Mouse (Mus musculus) Muller cell, postnatal 12 days (primary cell): ENCODE data around the gene Sgsh.
A peak's percentile ranks its signal among the peaks of the same experiment; 100 is the strongest.
"Not testable (repeated sequence)": the region's sequence is repeated elsewhere in the genome, so short reads cannot be mapped to it uniquely, and the experiment has no call there.

Experiments
- DNase-seq: peaks from one replicate; pipeline ENCODE4 v3.0.0-alpha.2; 2015; ENCODE audit errors: inconsistent ontology term

The Sgsh gene

DNA sequence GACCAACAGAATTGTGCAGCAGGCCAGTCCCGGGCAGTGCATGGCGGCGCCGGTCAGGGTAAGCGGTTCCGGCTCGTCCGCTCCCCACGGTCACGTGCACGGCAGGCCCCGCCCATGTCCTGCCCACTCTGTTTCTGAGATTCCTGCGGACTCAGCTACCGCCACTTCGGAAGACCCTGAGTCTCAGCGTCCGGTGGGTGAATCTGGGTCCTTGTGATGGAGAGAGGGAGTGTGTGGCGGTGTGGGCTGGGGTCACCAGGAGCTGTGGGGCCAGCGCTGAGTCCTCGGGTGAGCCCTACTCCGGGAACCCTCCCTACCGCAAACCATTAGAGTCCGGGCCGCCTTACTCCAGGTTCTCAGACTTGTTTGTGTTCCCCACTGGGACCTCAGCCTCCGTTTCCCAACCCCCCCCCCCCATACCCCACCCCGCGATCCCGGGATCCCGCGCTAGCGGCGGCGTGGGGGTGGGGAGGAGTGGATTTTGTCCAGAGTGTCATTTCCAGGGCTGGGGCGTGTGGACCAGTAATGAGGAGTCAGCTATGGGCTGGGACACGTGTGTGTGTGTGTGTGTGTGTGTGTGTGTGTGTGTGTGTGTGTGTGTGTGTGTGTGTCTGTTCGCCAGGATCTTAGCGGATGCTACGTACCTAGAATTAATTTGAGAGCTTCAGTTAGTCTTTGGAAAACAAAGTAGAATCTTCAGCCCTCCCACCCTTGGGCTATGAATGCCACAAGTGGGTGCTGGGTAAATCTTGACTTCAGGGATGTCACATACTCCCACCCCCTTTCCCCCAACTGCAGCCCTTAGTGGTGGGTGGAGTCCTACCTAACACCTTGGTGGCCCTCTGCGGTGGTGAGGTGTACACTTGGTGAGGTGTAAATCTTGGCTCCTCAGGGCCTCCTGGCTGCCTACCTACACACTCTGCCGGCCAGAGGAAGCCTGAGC is at the start of gene Sgsh, which contains the start of gene Slc26a11:
TSS of gene Sgsh (minus strand) at position 94 of the 943 bp plus-strand sequence.
TSS of gene Slc26a11 (plus strand) at position 115 of the 943 bp plus-strand sequence.
- DNase-seq, result peak; percentile 89

DNA sequence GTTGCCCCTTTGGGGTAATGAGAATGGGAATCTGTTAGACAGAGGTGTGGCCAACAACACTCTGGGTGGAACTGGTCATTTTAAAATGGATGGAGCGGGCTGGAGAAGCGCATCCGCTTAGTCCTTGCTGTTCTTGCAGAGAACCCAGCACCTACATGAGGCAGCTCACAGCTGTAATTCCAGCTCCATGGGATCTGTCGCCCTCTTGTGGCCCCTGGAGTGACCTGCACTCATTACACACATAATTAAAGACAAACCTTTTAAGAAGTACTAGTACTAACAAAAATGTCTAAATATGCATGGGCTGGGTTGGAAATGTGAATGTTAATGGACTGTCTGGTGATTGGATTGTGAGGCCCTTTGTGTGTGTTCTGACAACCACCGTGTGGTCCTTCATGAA is 49.3 kb upstream of the Sgsh start:
- DNase-seq, result peak; percentile 31

DNA sequence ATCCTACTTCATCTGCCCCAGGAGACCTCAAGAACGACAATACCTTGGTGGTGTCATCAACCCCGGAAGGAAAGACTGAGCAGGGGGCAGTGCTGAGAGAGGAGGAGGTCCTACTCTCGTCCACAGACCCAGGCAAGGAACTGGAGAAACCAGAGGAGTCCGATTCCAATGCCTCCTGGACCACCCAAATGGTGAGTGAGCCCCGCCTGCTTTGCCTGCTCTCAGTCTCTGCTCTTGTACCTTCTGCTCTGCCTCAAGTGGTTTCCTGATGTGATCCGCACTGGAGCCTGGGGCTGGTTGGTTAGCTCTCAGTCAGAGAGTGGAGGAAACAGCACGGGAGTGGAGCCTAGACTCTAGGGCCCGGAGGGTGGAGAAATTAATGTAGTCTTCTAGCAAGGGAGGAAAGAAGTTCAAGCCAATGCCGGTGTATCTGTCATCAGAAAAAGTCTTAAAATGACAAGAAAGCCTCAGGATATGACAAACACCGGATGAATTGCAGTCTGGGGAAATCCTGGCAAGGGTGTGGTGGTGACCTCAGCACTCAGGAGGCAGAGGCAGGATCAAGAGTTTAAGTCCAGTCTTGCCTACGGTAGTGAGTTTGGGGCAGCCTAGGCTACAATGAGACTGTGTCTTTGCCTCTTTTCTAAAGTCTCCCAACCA is 47.3 kb upstream of the Sgsh start:
- DNase-seq, result no peak

DNA sequence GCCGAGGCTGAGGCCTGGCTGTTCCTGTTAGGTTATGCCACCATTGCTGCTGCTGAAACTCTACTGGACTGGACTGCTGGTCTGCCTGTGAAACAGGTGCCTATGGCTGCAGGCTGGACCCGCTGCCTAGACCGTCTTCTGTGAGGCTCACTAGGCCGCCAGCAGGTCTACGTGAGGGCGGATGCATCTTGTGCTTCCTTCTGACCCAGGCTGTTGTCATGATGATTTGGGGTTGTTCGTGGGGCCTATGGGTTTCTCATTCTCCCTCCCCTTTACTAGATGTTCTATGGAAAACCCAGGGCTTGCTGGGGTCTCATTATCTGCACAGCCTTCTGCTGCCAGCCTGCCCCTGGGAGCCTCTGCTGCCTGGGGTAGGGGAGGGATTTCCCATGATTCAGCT is 41.1 kb upstream of the Sgsh start:
- DNase-seq, result no peak

DNA sequence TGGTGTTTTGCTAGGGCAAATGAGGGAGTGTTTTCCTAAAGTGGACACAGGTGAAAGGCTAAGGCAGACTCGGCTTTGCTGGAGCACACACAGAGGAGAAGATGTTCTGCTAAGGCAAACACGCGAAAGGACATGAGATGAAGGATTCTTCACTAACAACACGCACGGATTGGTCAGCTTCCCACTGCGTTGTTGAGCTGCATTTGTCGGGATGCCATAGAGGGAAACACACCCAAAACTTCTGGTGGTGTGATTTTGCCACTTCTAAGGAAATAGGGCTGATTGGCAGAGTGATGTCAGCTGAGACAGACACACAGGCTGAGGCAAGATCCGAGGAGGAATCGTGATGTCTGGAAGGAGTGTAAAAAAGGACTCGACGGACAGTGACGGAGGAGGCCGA is 40.6 kb upstream of the Sgsh start:
- DNase-seq, result no peak

DNA sequence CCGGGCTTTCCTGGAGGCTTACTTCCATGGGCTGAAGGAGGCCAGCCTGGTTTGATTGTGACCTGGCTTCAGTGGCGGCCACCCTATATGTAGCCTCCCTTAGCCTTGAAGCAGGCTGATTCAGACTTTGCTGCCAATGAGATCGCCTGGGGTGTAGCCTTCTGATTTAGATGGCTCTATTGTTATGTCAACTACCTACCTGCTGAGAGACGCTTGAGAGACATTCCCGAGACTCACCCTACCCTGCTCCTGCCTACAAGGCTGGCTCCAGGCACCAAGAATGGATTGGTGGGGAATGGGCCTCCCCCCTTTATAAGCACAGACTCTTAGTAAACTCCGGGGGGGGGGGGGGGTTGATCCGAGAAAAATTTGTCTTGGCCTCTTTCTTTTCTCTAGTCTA is 40.1 kb upstream of the Sgsh start:
- no peak for DNase-seq

DNA sequence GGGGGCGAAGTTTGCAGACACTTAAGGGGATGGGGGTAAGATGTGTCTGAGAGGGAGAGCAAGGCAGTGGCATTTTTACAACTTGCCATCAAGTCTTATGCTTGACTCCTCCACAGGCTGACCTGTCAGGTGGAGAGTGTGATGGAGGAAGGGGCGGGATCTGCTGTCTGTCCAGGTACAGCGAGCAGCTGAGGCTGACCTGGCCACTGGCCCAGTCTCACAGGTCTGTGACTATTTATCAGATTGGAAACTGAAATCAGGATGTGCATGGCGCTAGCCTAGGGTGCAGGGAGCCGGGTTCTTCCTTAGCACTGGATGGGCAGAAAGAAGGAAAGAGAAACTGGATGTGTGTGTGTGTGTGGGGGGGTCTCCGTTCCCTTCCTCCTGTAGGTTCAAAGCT is 38.9 kb upstream of the Sgsh start:
- DNase-seq, result no peak

DNA sequence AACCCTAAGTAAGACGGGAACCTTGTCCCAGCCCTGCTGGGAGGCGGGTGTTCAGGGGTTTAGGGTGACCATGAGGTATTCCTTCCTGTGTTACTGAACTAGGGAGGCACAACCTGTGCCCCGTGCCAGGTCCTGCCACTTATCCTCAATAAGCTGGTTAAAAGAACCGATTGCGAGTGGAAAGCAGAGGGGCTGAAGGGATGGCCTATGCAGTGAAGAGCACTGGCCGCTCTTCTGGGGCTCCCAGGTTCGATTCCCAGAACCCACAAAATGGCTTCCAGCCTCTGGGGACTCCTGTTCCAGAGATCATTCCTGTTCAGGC is 38.1 kb upstream of the Sgsh start:
- DNase-seq, result no peak

DNA sequence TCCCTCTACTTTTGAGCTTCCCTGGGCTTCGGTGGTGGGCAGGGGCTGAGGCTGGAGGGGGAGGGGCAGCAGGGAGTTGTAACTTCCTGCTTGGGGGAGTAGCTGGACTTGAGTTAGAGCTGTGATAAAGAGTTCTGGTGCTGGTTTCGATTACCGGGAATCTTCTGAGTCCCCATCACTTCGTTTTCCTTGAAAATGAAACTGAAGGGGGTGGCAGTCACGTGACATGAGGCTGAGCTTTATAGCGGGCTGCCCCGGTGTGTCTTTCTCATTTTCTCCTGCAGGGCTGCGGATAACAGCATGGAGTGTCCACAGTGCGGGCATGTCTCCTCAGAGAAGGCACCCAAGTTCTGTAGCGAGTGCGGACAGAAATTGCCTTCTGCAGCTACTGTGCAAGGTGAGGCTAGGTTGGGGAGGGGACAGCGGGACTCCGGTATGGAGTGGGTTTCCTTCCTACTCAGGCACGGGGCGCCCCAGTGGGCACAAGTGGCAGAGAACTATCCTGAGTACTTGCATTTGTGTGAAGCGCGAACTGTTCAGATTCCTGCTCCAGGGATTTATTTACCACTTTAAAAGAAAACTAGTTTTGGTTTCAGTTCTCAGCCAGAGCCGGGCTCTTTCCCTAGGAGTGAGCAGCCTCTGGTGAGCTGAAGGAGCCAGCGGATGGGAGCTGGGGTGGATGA is 37.6 kb upstream of the Sgsh start, which contains the start of gene Rnf213:
TSS of gene Rnf213 (plus strand) at position 301 of the 683 bp plus-strand sequence.
- DNase-seq, result peak; percentile 76

DNA sequence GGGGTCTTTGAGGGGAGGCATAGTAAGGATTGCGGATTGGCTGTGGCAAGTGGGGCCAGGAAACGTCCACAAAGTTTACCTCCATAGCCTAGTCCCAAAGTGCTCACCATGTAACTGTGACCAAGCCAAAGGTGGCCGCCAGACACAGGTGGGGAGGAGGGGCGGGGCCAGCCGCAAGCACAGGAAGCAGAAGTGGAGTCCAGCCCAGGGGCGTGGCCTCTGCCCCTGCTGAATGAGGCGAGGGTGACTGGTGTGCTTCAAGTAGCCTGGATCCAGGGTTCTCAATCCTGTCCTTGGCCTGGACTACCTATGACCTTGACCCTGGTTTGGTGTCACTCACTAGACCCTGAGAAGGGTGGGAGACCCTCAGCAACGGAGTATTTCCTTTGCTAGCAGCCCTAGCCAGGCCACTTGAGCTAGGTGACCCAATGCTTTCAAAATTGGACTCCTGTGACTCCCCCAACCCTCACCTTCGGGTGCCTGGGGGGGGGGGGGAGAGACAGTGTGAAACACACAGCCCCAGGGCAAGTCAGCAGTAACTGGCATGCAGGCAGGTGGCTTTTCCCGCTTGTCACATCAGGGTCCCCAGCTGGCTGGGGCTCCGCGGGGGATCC is 36.8 kb upstream of the Sgsh start:
- DNase-seq, result peak; percentile 33

DNA sequence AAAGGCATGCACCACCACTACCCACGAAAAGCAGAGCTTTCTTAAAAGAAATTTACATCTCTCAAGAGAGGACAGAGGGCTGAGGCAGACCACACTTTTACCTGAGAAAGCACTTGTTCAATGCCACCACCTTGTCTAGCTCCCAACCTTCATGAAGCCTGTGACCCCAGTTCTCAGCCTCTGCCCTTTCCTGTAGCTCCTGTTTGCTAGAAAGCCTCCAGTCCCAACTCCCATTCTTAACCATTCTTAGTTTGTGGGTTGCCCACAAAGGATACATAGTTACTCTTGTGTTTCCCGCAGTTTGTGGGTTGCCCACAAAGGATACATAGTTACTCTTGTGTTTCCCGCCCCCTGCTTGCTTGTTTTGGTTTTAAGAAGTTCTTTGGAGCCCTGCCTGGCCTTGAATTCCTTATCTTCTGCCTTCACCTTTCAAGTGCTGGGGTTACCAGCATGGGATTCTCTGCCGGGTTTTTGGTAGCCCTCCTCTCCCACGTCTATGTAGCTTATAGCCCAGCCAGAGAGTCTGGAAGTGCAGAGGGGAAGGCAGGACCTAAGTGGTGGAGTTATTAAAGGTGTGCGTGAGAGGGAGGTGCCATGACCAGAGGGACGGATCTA is 36.2 kb upstream of the Sgsh start:
- peak; percentile 22 for DNase-seq

DNA sequence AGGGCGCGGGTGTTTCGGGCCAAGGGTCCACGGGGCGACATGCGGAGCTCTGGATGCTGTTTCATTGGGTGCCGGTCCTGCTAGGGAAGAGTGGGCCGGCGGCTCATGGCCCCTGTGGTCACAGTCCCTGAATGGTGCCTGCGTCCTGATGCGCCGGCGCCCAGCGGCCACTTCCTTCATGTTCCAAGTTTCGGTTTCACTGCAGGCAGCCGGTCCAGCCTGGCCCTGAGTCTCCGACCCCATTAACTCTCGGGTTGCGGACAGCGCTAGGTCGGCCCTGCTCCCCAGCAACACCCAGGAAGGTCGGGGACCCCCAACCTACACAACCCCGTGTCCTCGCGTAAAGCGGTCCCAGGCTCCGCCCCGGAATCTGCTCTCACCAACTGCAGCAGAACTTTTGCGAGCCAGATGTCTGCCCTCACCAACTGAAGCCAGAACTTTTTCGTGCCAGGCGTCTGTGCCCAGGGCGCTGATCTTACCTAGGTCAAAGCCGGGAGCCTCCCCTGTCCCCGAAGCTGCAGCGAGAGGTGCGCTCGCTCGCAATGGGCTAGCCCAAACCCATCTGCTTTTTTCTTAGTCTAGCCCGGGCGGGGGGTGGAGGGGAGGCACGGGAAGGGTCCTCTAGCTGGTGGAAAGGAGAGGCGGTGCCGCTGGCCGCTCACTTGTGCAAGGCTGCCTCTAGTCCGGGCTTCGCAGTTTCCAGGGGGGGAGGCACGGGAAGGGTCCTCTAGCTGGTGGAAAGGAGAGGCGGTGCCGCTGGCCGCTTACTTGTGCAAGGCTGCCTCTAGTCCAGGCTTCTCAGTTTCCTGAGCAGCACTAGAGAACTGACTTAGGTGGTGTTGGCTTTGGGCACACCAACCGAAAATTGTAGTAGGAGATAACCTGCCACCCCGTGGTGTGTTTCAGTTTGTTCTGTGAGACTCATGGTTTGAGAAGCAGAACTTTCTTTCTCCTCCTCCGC is 35.2 kb upstream of the Sgsh start:
- peak; percentile 85 for DNase-seq

DNA sequence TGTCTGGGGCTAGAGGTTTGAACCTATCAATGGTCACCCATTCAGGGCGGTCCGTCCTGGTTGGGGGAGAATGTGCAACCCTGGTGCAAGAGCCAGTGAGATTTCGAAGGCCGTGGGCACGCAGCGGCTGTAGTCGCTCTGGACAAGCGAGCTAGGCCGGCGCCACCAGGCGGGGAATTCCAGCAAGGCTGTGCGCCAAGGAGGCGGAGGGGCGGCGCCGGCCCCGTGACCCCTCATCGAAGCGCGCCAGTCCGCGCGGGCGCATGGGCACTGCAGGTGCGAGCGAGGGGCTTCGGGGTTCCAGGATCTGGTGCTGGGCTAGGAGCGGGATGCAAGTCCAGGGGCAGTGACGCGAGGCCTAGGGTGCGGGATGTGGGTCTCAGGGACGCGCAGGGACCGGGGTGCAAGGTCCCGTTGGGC is 34.5 kb upstream of the Sgsh start:
- peak; percentile 94 for DNase-seq

DNA sequence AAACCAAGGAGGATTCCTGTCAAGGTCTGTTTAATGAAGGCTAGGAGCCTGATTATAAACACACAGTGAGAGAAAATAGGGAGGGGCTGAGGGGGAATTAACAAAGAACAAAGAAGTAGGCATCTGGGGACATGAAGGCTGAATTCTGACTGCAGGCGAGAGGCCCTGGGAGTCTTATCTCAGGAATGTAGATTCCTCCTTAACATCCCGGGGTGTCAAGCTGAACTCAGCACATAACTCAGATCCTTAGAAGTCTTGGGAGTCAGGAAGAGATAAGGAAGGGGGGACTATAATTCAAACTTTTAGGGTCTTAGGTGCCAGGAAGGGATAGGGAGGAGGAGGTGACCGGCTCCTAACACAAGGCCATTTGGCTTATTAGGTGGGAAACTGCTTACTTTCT is 31.9 kb upstream of the Sgsh start:
- not testable (repeated sequence) for DNase-seq

DNA sequence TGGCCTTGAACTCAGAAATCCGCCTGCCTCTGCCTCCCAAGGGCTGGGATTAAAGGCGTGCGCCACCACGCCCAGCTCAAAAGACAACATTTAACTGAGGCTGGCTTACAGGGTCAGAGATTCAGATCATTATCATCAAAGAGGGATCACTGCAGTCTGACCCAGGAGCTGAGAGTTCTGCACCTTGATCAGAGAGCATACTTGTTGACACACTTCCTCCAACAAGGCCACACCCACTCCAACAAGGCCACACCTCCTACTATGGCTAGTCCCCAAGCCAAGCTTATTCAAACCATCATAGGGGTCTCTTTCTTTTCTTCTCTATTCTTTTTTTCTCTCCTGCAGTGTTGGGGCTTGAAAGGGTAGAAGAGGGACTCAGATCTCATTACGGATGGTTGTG is 31.0 kb upstream of the Sgsh start:
- DNase-seq, result no peak

DNA sequence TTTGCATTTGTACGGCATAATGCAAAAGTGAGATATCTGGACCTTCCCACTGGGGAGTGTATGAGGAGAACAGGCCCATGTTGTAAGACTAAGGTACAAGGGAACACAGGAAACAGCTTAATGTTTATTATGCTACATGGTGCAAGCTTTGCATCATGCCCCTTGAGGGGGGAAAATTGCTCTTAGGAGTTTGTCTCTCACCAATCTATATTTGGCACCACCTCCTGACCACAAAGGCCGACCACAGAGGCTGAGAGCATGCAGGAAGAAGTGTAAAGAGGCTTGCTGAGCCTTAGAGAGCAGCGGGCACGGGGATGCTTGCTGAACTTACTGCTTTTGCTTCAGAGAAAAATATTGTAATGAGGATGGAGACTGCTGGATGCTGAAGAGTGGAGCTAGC is 29.6 kb upstream of the Sgsh start:
- DNase-seq, result no peak

DNA sequence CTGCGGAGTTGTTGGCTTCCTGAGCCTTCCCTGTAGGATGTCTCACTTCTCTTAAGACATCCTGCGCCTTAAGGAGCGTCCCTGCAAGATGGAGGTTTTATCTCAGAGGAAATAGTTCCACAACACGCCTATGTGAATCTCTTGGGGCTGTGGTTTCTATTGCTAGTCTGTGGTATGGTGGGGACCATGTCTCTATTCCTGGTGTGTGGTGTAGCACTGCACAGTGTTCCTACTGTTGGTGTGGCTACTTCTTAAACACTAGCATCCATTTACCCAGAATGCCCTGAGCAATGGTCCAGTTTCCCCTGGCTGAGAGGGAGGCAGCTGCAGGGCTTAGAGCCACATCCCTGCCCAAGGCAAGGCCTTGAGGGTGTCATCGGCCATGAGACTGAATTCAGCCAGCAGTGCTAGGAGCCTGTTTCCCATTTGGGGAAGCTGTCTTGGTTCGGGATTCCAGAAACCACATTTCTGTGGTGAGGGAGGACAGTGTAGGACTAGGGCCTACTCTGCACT is 27.1 kb upstream of the Sgsh start:
- DNase-seq, result no peak

DNA sequence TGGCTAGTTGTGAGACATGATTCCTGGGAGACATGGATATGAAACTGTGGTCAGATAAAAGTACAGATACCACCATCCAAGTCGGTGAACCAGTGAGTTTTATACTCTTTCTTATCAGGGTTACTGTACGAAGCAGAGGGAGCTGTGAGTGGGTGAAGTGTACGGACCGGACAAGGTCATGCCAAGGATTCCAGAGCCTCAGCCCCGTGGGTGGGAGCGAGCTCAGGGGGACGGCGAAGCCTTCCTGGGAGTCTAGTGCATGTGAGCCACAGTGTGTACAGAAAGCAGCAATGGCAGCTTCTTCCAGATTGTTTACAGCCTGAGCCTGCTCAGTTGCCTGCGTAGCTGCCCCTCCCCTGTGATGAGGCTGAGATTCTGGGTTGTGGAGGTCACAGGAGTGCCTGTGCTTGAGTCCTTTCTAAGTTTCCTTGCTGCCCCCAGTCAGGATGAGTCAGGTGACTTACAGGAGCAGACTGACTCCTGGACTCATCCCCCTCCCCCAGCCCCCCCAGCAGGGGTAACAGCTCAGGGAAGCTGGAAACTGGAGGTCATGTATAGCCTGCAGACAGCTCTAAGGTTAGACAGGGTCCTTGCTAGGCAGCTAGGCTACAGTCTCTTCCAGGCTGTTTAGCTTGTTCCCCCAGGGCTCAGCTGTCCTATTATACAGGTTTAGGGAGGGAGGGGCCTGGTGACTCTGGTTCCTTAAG is 26.4 kb upstream of the Sgsh start:
- DNase-seq, result no peak

DNA sequence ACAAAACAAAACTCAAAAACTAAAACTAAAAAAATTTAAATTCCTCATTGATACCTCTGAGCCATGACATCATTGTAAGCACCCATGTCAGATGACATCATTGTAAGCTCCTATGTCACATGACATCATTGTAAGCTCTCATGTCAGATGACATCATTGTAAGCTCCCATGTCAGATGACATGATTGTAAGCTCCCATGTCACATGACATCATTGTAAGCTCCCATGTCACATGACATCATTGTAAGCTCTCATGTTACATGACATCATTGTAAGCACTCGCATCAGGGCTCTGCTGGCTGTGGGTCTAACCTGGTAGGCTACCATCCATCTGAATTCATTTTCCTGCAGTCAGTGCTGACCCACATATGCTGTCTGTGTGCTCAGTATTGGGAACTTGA is 23.2 kb upstream of the Sgsh start:
- no peak for DNase-seq

DNA sequence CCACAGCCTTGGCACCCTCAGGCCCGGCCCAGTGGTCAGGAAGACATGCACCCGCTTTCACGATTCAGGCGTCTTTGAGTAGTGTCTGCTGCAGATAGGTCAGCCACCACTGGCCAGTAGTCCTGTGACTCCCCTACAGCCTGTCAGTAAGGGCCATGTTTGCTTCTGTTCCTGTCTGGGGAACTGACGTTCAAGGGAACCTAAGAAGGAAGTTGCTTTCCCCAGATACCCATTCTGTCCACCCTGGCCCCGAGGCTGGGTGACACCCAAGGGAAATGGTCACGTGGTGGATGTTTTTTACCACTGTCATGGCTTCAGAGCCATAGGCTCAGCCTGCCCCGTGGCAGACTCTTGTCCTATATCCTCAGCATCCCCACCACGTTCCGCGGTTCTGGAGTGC is 22.0 kb upstream of the Sgsh start:
- DNase-seq, result no peak
